Mouse (Mus musculus): ENCODE data around the gene Pbld1. TPM values are rescaled to one million over a fixed set of nuclear protein-coding genes. Genes with fewer than 3 reads are reported as not detected.

Pbld1 gene
- 1.2 and 1.3 TPM in 2 replicates for polyA plus RNA-seq (2016; fragmentation: Nextera tagmentation; extraction: Ambion mirVana)

GRCm38 (mm10) chr10:63059862-63060261 is at the start of gene Pbld1:
Gene Pbld1, plus strand, starts transcription at chr10:63060162.
- H3K4me2 ChIP-seq (replicated peaks) = no peak within 1 kb of the TSS
- H3K9me3 ChIP-seq = no peaks in the 10 kb centered on the region
- no peak within 1 kb of the TSS for H3K27ac ChIP-seq
- H3K4me3 ChIP-seq = no peak within 1 kb of the TSS
- WGBS = 84% methylated on average over 2 of the region's 2 CpGs
- no peak for ATAC-seq (ENCODE audit: low FRiP score, low read depth)
- no peak within 1 kb of the TSS for H3K9ac ChIP-seq
- no peaks in the 10 kb centered on the region for H3K27me3 ChIP-seq (replicated peaks)
- H3K36me3 ChIP-seq = no peaks in the 10 kb centered on the region
- no peaks in the 10 kb centered on the region for H3K4me1 ChIP-seq

DNA sequence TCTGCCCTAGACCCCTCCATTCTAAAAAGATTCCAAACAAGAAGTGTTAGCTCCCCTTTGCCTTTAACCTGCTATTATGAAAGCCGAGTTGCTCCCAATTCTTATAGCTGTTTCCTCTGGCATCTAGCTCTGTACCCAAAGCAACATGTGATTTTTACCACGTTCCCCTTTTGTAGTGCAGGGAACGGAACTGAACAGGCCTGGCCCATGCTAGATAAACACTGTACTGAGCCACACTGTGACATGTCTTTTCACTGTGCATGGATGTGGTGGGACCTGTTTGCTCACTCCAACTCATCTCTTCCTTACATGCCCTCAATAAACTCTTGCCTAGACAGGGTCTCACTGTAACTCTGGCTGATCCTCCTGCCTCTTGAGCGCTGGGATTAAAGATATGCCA is 49.7 kb upstream of the Pbld1 start:
- 89% methylated on average over 4 of the region's 4 CpGs for WGBS
- no peak overlapping the region for H3K4me3 ChIP-seq
- ATAC-seq (ENCODE audit: low FRiP score, low read depth) = no peak

DNA sequence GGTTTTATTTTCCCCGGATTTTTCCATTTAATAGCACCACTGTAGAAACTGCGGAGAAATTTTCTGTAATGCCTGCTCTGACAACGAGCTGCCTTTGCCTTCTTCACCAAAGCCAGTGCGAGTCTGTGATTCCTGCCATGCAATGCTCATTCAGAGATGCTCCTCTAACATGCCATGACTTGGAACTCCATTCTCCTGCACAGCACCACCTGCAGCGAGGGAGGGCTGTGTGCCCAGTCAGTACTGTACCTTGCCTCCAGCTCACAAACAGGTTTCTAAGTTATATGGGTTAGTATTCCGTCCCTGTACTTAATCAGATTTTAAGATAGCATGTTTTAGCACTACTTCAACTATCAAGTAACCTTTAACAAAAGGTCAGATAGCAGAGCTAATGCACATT is 48.4 kb upstream of the Pbld1 start:
- 92% methylated on average over 6 of the region's 6 CpGs for WGBS
- H3K27ac ChIP-seq = no peak overlapping the region
- H3K4me3 ChIP-seq = no peak overlapping the region
- H3K27me3 ChIP-seq (replicated peaks) = no peaks in the 10 kb centered on the region
- no peak overlapping the region for H3K9ac ChIP-seq
- peaks cover 87% of the 10 kb centered on the region for H3K36me3 ChIP-seq
- no peaks in the 10 kb centered on the region for H3K4me1 ChIP-seq
- H3K9me3 ChIP-seq = no peaks in the 10 kb centered on the region
- ATAC-seq (ENCODE audit: low FRiP score, low read depth) = no peak
- H3K4me2 ChIP-seq (replicated peaks) = no peak overlapping the region

More for the DNA sequence above, 49.7 kb upstream of the Pbld1 start:
- H3K27ac ChIP-seq = no peak overlapping the region
- no peak overlapping the region for H3K4me2 ChIP-seq (replicated peaks)
- no peaks in the 10 kb centered on the region for H3K4me1 ChIP-seq
- no peak overlapping the region for H3K9ac ChIP-seq
- no peaks in the 10 kb centered on the region for H3K9me3 ChIP-seq
- H3K36me3 ChIP-seq = peaks cover 85% of the 10 kb centered on the region
- H3K27me3 ChIP-seq (replicated peaks) = no peaks in the 10 kb centered on the region

GRCm38 (mm10) chr10:63013476-63013875 is 46.5 kb upstream of the Pbld1 start:
- Histone ChIP-seq H3K4me3 (no peak overlapping the region), H3K4me2 (replicated peaks) (no peak overlapping the region), H3K27ac (no peak overlapping the region), H3K4me1 (no peaks in the 10 kb centered on the region), H3K9me3 (no peaks in the 10 kb centered on the region), H3K36me3 (peaks cover 84% of the 10 kb centered on the region), H3K9ac (no peak overlapping the region), H3K27me3 (replicated peaks) (no peaks in the 10 kb centered on the region)
- ATAC-seq (ENCODE audit: low FRiP score, low read depth) = no peak
- WGBS = 86% methylated on average over 3 of the region's 3 CpGs

- Histone ChIP-seq H3K4me3 (no peak overlapping the region), H3K27me3 (replicated peaks) (no peaks in the 10 kb centered on the region), H3K4me2 (replicated peaks) (no peak overlapping the region), H3K9me3 (no peaks in the 10 kb centered on the region), H3K36me3 (peaks cover 80% of the 10 kb centered on the region), H3K27ac (no peak overlapping the region), H3K9ac (no peak overlapping the region), H3K4me1 (no peaks in the 10 kb centered on the region)
- ATAC-seq (ENCODE audit: low FRiP score, low read depth) = no peak
- 94% methylated on average over 9 of the region's 9 CpGs for WGBS
Observed at GRCm38 (mm10) chr10:63014168-63014567, 45.8 kb upstream of the Pbld1 start.

GRCm38 (mm10) chr10:63019304-63019703 is 40.7 kb upstream of the Pbld1 start:
- WGBS = 84% methylated on average over 6 of the region's 6 CpGs
- Histone ChIP-seq H3K27ac (no peak overlapping the region), H3K4me1 (peaks cover 20% of the 10 kb centered on the region), H3K27me3 (replicated peaks) (no peaks in the 10 kb centered on the region), H3K9me3 (no peaks in the 10 kb centered on the region), H3K9ac (no peak overlapping the region), H3K4me3 (no peak overlapping the region), H3K4me2 (replicated peaks) (peak overlapping the region; percentile 31), H3K36me3 (peaks cover 35% of the 10 kb centered on the region)
- ATAC-seq (ENCODE audit: low FRiP score, low read depth) = no peak

GRCm38 (mm10) chr10:63021702-63022101 is 38.3 kb upstream of the Pbld1 start:
- H3K9ac ChIP-seq = peak overlapping the region; percentile 99
- no peak for ATAC-seq (ENCODE audit: low FRiP score, low read depth)
- peaks cover 12% of the 10 kb centered on the region; the same call in 1 of the 2 replicates for H3K36me3 ChIP-seq
- peak overlapping the region; percentile 95 for H3K4me3 ChIP-seq
- H3K27me3 ChIP-seq (replicated peaks) = no peaks in the 10 kb centered on the region
- no peaks in the 10 kb centered on the region for H3K9me3 ChIP-seq
- peaks cover 37% of the 10 kb centered on the region for H3K4me1 ChIP-seq
- WGBS = 65% methylated on average over 4 of the region's 4 CpGs
- peak overlapping the region; percentile 76 for H3K4me2 ChIP-seq (replicated peaks)
- H3K27ac ChIP-seq = no peak overlapping the region

- H3K4me1 ChIP-seq = peaks cover 41% of the 10 kb centered on the region
- H3K9me3 ChIP-seq = no peaks in the 10 kb centered on the region
- no peak for ATAC-seq (ENCODE audit: low FRiP score, low read depth)
- peaks cover 4% of the 10 kb centered on the region; the same call in 1 of the 2 replicates for H3K36me3 ChIP-seq
- peak overlapping the region; percentile 99 for H3K27ac ChIP-seq
- H3K4me2 ChIP-seq (replicated peaks) = peak overlapping the region; percentile 76
- under 1% methylated on average over 27 of the region's 27 CpGs for WGBS
- peak overlapping the region; percentile 99 for H3K9ac ChIP-seq
- H3K27me3 ChIP-seq (replicated peaks) = no peaks in the 10 kb centered on the region
- peak overlapping the region; percentile 95 for H3K4me3 ChIP-seq
Observed at GRCm38 (mm10) chr10:63022541-63023120, 37.3 kb upstream of the Pbld1 start.

DNA sequence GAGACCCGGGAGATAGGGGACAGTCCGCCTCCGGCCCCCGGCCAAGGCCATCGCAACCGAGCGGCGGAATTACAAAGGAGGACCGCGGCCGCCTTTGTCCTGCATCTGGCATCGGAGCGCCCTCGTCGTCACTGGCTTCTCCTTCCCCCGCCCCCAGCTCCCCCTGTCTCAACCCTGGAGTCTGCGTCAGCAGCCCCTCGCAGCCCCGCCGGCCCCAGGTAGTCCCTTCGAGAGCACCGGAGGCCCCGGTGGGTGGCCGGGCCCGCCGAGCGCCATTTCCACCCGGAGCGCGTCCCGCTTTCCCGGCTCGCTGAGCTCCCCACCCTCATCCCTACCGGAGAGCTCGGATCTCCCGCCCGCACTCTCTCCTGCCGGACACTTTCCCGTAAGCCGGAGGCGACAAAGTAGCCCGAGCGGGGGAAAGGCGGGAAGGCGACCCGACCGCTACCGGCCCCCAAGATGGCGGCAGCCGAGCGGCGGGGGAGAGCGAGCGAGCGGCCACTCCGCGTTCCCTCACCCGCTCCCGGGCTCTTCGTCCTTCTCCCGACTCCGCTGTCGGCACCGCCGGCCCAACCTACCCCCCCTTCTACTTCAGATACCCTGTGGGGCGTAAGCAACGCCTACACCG is 36.7 kb upstream of the Pbld1 start:
- H3K36me3 ChIP-seq = no peaks in the 10 kb centered on the region
- peak overlapping the region; percentile 95 for H3K4me3 ChIP-seq
- peak; percentile 27 for ATAC-seq (ENCODE audit: low FRiP score, low read depth)
- WGBS = under 1% methylated on average over 68 of the region's 68 CpGs
- H3K27me3 ChIP-seq (replicated peaks) = no peaks in the 10 kb centered on the region
- peak overlapping the region; percentile 76 for H3K4me2 ChIP-seq (replicated peaks)
- H3K27ac ChIP-seq = peak overlapping the region; percentile 99
- H3K9me3 ChIP-seq = no peaks in the 10 kb centered on the region
- H3K9ac ChIP-seq = peak overlapping the region; percentile 99
- peaks cover 43% of the 10 kb centered on the region for H3K4me1 ChIP-seq

GRCm38 (mm10) chr10:63023749-63024579 is 36.0 kb upstream of the Pbld1 start, which contains the start of the genes Hnrnph3 and Pbld2:
Gene Hnrnph3, minus strand, starts transcription at chr10:63024217.
Gene Pbld2, plus strand, starts transcription at chr10:63024315.
- H3K9ac ChIP-seq = peak within 1 kb of the TSS; percentile 99
- no peaks in the 10 kb centered on the region for H3K36me3 ChIP-seq
- H3K4me1 ChIP-seq = peaks cover 50% of the 10 kb centered on the region
- H3K4me3 ChIP-seq = peak within 1 kb of the TSS; percentile 95
- ATAC-seq (ENCODE audit: low FRiP score, low read depth) = peak; percentile 91
- no peaks in the 10 kb centered on the region for H3K27me3 ChIP-seq (replicated peaks)
- peak within 1 kb of the TSS; percentile 99 for H3K27ac ChIP-seq
- H3K4me2 ChIP-seq (replicated peaks) = peak within 1 kb of the TSS; percentile 76
- H3K9me3 ChIP-seq = no peaks in the 10 kb centered on the region
- WGBS = under 1% methylated on average over 56 of the region's 69 CpGs

- peak overlapping the region; percentile 95 for H3K4me3 ChIP-seq
- WGBS = under 1% methylated on average over 8 of the region's 8 CpGs
- ATAC-seq (ENCODE audit: low FRiP score, low read depth) = peak; percentile 48
- H3K4me1 ChIP-seq = peaks cover 48% of the 10 kb centered on the region
- peak overlapping the region; percentile 99 for H3K27ac ChIP-seq
- peak overlapping the region; percentile 99 for H3K9ac ChIP-seq
- no peaks in the 10 kb centered on the region for H3K27me3 ChIP-seq (replicated peaks)
- H3K36me3 ChIP-seq = no peaks in the 10 kb centered on the region
- H3K9me3 ChIP-seq = no peaks in the 10 kb centered on the region
- peak overlapping the region; percentile 76 for H3K4me2 ChIP-seq (replicated peaks)
Observed at GRCm38 (mm10) chr10:63024580-63024910, 35.4 kb upstream of the Pbld1 start.

DNA sequence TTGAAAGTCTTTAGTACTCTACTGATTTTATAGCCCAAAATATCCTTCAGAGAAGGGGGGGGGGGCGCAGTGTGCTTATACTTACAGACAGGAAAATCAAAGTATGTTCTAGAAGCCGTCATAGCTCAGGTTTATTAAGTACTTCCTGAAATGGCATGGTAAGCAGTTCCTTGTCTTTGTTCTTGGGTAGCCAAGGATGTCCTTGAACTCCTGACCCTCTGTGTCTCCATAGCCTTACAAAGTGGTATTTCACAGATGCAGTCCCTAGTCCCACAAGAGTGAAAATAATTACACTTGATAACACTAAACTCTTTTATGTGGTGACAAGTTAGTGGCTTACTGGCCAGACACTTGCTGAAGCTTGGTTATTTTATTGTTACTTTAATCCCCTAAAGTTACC is 34.9 kb upstream of the Pbld1 start:
- H3K4me2 ChIP-seq (replicated peaks) = peak overlapping the region; percentile 76
- no peaks in the 10 kb centered on the region for H3K36me3 ChIP-seq
- peak overlapping the region; percentile 99; the same call in 1 of the 2 replicates for H3K9ac ChIP-seq
- no peak for ATAC-seq (ENCODE audit: low FRiP score, low read depth)
- H3K9me3 ChIP-seq = no peaks in the 10 kb centered on the region
- WGBS = 33% methylated on average over 2 of the region's 2 CpGs
- peak overlapping the region; percentile 95; the same call in 1 of the 2 replicates for H3K4me3 ChIP-seq
- no peaks in the 10 kb centered on the region for H3K27me3 ChIP-seq (replicated peaks)
- peak overlapping the region; percentile 99 for H3K27ac ChIP-seq
- H3K4me1 ChIP-seq = peaks cover 48% of the 10 kb centered on the region

Measured in neural tube, embryonic 12.5 days (tissue).